Mouse (Mus musculus) CH12.LX (cell line): ENCODE results near the gene Pdcd6.

Experiments
- CTCF ChIP-seq, 2 experiments: IDR thresholded peaks in 1 of 2; conservative IDR thresholded peaks in 1 of 2; 2 replicates each; pipeline ENCODE4 v1.5.1; 2011 to 2012; ENCODE audit warnings: low read depth in 2 of 2, low read length in 2 of 2, improper control_type of control experiment in 1 of 2, inconsistent platforms in 1 of 2, mild to moderate bottlenecking in 1 of 2, moderate library complexity in 1 of 2
- MEF2A ChIP-seq: IDR thresholded peaks from 2 replicates; pipeline ENCODE4 v1.6.1; 2014; ENCODE audit warnings: low read depth, mild to moderate bottlenecking, inconsistent platforms, low read length, improper control_type of control experiment, borderline replicate concordance
- POLR2A ChIP-seq: IDR thresholded peaks from 2 replicates; pipeline ENCODE4 v1.6.1; 2011; ENCODE audit warnings: low read depth, mild to moderate bottlenecking, improper control_type of control experiment, low read length
- SIN3A ChIP-seq: IDR thresholded peaks from 2 replicates; pipeline ENCODE4 v1.6.1; 2012; ENCODE audit warnings: low read length, improper control_type of control experiment, inconsistent platforms

GRCm38 (mm10) chr13:74316386-74316785, 994 bp downstream of the Pdcd6 start:
- TF ChIP-seq CTCF (conservative IDR thresholded peaks at IDR 0.05 in 1 of 2, IDR thresholded peaks at IDR 0.05 in 1 of 2; ENCODE audit: low read depth in 2 of 2, low read length in 2 of 2) (no peak), POLR2A (no peak), SIN3A (no peak), MEF2A (no peak)
